Mouse (Mus musculus): ENCODE results near the gene Cox11. TPM values are rescaled to one million over a fixed set of nuclear protein-coding genes. Genes with fewer than 3 reads are reported as not detected.

Cox11 gene
- polyA plus RNA-seq, 2 experiments from 2014 or later, result 23.5 to 30.2 TPM

GRCm38 (mm10) chr11:90664345-90664986 lies 26.5 kb downstream of the Cox11 start:
- ATAC-seq, result no peak

- no peak for ATAC-seq
These were observed 27.2 kb downstream of the Cox11 start for GRCm38 (mm10) chr11:90665161-90665560.

GRCm38 (mm10) chr11:90666144-90666757 lies 28.3 kb downstream of the Cox11 start:
- ATAC-seq, result no peak

- ATAC-seq, result no peak
These were observed 28.9 kb downstream of the Cox11 start for GRCm38 (mm10) chr11:90666916-90667315.

- ATAC-seq, result no peak
These were observed 29.4 kb downstream of the Cox11 start for GRCm38 (mm10) chr11:90667325-90667724.

- ATAC-seq, result no peak
These were observed 37.6 kb downstream of the Cox11 start for GRCm38 (mm10) chr11:90675479-90676110.

GRCm38 (mm10) chr11:90677027-90677426 lies 39.1 kb downstream of the Cox11 start:
- no peak for ATAC-seq

- ATAC-seq, result no peak
These were observed 39.9 kb downstream of the Cox11 start for GRCm38 (mm10) chr11:90677771-90678288.

GRCm38 (mm10) chr11:90678582-90678981 lies 40.6 kb downstream of the Cox11 start:
- no peak for ATAC-seq

GRCm38 (mm10) chr11:90681171-90681570 lies 43.2 kb downstream of the Cox11 start:
- ATAC-seq, result no peak

GRCm38 (mm10) chr11:90684765-90685164 lies 46.8 kb downstream of the Cox11 start:
- no peak for ATAC-seq

- no peak for ATAC-seq
These were observed 47.2 kb downstream of the Cox11 start for GRCm38 (mm10) chr11:90685196-90685595.

GRCm38 (mm10) chr11:90686287-90687025 lies 48.5 kb downstream of the Cox11 start:
- ATAC-seq, result no peak

- no peak for ATAC-seq
These were observed 49.1 kb downstream of the Cox11 start for GRCm38 (mm10) chr11:90687040-90687439.

- ATAC-seq, result no peak
These were observed 49.8 kb downstream of the Cox11 start, which contains the start of gene Tom1l1 for GRCm38 (mm10) chr11:90687460-90688416. Gene Tom1l1 (minus strand): TSS chr11:90688366.

GRCm38 (mm10) chr11:90690361-90690760 lies 52.4 kb downstream of the Cox11 start:
- ATAC-seq, result no peak

- no peak for ATAC-seq
These were observed 56.2 kb downstream of the Cox11 start for GRCm38 (mm10) chr11:90694206-90694605.
